Mouse (Mus musculus): ENCODE results near the gene Islr2. TPM values are rescaled to one million over a fixed set of nuclear protein-coding genes. Genes with fewer than 3 reads are reported as not detected.

The Islr2 gene
- total RNA-seq, 4 experiments from 2014 or later, result 1.4 to 2.9 (median 1.8) TPM

- DNase-seq (ENCODE audit: low spot score in 2 of 2), result no peak
Observed at GRCm38 (mm10) chr9:58153095-58153494, 51.0 kb downstream of the Islr2 start.

- no peak for DNase-seq (ENCODE audit: low spot score in 2 of 2)
Observed at GRCm38 (mm10) chr9:58150733-58151361, 53.3 kb downstream of the Islr2 start.

DNA sequence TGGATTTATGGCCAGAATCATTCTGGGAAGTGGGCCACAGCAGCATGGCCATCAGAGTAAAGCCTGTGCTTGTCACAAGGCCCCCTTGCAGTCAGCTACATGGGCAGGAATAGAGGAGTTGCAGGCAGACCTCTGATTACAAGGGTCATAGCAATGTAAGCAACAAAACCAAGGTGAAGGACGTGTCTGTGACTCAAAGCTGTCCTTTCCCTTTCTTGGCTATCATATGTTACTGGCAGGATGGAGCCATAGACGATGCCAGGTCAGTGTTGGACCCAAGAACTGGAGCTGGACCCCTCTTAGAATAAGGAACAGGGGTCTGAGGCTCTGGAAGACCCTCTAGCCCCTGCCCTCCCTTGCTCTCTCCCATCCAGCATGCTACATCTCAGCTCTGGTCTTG is 55.3 kb downstream of the Islr2 start:
- DNase-seq (ENCODE audit: low spot score in 2 of 2), result no peak

Small RNA genes within 50 kb of the gene (microRNA-seq; reads per million reads assigned to microRNA genes)
- gene Mir6385, result not detected

Other genes with a start within 250 kb of the Islr2 start
- gene Cyp11a1, start 197.9 kb downstream of the Islr2 start, total RNA-seq (2022), result 1 to 10 TPM in 1 of 4 experiments, under 1 TPM in 1, not detected in 2; 0.27 to 1.3 TPM
- gene Stra6, start 140.5 kb downstream of the Islr2 start, total RNA-seq (2022), result under 1 TPM in 3 of 4 experiments, not detected in 1; 0.10 to 0.43 (median 0.19) TPM
- not detected for gene Ccdc33, start 85.5 kb downstream of the Islr2 start, total RNA-seq (2022)
- 10 to 100 TPM in 3 of 4 experiments, 1 to 10 TPM in 1; 9.8 to 15.7 (median 13.1) TPM for gene Islr, start within 50 bp of the Islr2 start, total RNA-seq (2022)
- 1 to 10 TPM; 2.5 to 4.5 (median 3.1) TPM for gene Pml, start 45.5 kb upstream of the Islr2 start, total RNA-seq (2022)
- gene Stoml1, start 48.8 kb upstream of the Islr2 start, total RNA-seq (2022), result 10 to 100 TPM in 2 of 4 experiments, 1 to 10 TPM in 2; 8.6 to 10.8 (median 9.8) TPM
- 10 to 100 TPM in 2 of 4 experiments, 1 to 10 TPM in 2; 5.9 to 10.7 (median 8.9) TPM for gene Loxl1, start 108.9 kb upstream of the Islr2 start, total RNA-seq (2022)
- not detected for gene Tbc1d21, start 166.1 kb upstream of the Islr2 start, total RNA-seq (2022)

Measured in gastrocnemius, adult 8-10 months (tissue).